Mouse (Mus musculus) large intestine, adult 2 months (tissue): Measurements from ENCODE around the gene Meis2. TPM values are rescaled to one million over a fixed set of nuclear protein-coding genes. Genes with fewer than 3 reads are reported as not detected.

Experiments
- DNase-seq: peaks from one replicate; pipeline ENCODE4 v3.0.0-alpha.2; 2012; ENCODE audit warnings: low read depth, low spot score
- WGBS: fragments of 180-500 bp; shearing (Covaris S2); methylation state at CpG from one replicate; pipeline ENCODE4 v1.1.7; 2018; 5-methylcytosine and 5-hydroxymethylcytosine counted together
- polyA plus RNA-seq: library from polyadenylated mRNA; depleted of rRNA; stranded (reverse); fragments of >200 nt; gene quantifications from 2 replicates; pipeline ENCODE4 v1.2.3, GENCODE M21; 2012; rRNA removed

Meis2 gene
- 6.1 and 7.4 TPM in 2 replicates for polyA plus RNA-seq

GRCm38 (mm10) chr2:116065570-116066005 lies at the start of gene Meis2:
Gene Meis2 (minus strand): TSS chr2:116065839.
- DNase-seq, result no peak
- 1% methylated on average over 27 of the region's 37 CpGs for WGBS

DNA sequence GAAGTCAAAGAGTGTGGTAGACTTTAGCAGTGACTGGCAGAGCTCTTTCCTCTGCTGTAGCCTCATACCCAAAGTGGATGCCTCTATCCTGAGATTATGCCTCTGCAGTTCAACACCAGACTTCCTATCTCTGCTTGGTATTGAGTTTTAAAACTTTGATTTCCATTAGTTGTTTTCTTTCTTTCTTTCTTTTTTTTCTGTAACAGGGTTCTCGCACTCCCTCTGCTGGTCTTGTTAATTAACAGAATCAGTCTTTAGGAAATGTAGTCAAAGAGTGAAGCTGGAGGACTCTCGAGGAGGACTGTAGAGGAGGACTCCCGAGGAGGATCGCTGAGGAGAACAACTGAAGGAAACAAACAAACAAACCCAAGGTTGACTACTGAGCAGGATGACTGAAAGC lies 40.6 kb upstream of the Meis2 start:
- WGBS, result 51% methylated on average over 4 of the region's 4 CpGs

DNA sequence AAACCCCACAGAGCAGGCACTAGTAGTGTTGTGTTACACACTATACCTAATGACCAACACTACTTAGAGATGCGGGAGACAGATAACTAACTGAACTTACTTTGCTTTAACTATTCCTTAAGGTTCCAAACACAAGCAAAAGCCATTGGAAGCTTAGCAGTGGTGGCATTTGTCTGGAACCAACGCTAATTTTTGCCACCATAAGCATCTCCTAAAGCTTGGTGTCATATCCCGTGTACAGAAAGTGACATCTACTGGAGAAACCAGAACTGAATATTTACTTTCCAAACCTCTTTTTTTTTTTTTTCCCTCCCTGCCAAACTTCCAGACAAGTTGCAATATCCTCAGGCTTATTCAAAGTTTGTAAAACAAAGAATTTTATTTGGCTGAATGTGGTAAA lies 39.5 kb upstream of the Meis2 start:
- WGBS, result 43% methylated on average over 3 of the region's 3 CpGs
- DNase-seq, result no peak

More for the DNA sequence above, 40.6 kb upstream of the Meis2 start:
- no peak for DNase-seq

- 47% methylated on average over 5 of the region's 5 CpGs for WGBS
- DNase-seq, result no peak
These were observed 37.9 kb upstream of the Meis2 start for GRCm38 (mm10) chr2:116103411-116103996.

GRCm38 (mm10) chr2:116101221-116101620 lies 35.6 kb upstream of the Meis2 start:
- DNase-seq, result no peak

GRCm38 (mm10) chr2:116080961-116081360 lies 15.3 kb upstream of the Meis2 start:
- no peak for DNase-seq
- WGBS, result 75% methylated on average over 2 of the region's 2 CpGs

DNA sequence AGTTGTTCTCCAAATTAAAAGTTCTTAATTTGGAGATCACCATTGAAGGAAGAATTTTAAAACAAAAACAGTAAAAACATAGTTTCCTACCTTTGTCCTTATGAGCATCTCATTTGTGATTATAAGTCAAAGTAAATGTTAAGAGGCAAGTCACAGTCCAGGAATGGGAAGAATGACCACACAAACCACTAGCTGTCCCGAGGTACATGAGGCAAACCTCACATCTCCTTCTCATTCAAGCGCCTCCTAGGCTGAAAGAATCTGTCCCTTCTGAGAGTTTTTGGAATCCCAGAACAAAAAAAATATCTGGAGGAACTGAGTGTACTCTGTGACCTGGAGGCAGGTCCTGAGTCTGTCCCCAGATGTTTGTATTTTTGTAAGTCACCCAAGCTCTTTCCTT lies 13.2 kb upstream of the Meis2 start:
- WGBS, result 77% methylated on average over 2 of the region's 2 CpGs
- DNase-seq, result no peak

GRCm38 (mm10) chr2:116077716-116078115 lies 12.1 kb upstream of the Meis2 start:
- WGBS, result 26% methylated on average over 3 of the region's 3 CpGs
- DNase-seq, result no peak

DNA sequence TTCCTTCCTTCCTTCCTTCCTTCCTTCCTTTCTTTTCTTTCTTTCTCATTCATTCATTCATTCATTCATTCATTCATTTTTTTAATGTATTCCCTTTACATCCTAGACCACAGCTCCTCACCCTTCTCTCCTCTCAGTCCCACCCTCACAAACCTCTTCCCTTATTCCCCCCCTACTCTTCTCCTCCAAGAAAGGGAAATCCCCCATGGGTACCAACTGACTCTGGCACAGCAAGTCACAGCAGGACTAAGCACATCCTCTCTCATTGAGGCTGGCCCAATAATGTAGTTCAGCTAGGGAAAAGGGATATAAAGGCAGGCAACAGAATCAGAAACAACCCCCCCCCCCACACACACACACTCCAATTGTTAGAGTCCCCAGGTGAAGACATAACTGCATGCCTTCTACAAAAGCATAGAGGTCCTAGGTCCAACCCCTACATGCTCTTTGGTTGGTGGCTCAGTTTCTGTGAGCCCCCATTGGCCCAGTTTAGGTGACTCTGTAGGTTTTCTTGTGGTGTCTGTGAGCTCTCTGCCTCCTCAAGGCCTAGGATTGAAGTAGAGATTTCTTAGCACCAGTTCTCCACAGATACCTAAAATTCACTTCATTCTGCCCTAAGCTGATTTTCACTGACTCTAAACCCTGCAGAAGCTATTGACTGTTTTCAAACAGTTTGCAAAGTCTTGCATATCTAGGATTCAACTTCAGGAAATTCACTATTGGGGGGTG lies 11.3 kb upstream of the Meis2 start:
- DNase-seq, result no peak

DNA sequence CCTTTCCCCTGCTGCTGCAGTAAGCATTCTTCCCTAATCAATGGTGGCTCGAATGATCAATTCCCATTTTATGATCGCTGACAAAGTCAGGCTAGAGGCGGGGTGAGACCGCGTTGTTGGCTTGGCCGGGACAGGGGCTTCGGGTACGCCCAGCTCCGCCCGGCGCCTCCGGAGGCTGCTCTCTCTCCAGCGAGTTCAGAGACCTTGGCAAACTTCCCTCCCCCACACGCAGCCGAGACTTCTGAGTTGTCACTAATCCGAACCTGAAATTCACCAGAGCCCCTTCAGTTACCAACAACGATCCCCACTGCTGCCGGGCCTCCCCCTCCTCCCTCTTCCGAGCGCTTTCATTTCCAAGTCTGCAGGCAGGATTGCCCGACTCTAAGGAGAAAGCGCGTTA lies 10.3 kb upstream of the Meis2 start:
- no peak for DNase-seq
- under 1% methylated on average over 23 of the region's 23 CpGs for WGBS

DNA sequence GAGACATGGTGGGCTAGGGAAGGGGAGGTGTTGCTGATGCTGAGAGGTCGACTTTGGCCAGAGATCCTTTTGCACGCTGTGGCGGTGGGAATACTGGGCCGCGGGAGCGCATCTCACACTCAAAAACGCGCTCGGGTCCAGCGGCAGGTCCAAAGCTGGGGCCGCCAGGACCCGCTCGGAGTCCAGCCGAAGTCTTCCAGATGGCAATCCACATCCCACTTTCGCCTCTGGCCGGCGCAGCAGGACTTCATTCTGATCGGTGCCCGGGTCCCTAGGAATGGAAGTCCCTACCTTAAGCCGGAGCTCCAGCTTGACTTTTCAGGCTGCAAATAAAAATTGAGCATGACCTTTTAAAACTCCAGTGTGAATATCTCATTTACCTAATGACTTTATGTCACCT lies 9.8 kb upstream of the Meis2 start:
- no peak for DNase-seq
- WGBS, result under 1% methylated on average over 20 of the region's 20 CpGs

DNA sequence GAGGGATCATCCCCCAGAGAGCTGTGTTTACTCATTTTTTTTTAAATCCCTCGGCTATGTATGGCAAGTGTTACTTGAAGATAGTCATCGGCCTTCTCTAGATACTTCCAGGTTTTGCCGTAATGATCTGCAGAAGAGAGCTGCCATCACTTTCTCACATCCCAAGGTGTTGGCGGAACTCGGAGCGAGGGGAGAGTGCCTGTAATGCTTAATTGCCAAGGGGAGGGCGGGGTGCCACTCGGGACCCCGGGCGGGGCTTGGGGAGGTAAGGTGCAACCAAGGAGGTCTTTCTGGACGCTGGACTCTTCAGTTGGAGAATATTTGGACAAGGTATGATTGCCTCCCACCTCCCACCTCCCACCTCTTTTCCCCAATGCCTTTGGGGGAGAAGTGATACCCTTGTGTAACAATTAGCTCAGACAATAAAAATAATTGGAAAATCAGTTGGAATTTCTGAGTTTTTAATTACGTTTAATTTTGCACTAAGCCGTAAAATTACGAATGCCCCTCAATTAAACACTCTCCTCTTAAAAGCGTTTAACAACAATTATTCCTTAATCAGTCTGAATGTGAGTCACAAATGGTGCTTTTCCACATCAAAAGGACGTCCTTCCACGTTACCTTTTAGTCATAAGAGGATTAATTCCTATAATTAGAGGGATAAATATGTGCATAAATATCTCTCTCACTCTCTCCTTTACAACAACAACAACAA lies 9.2 kb upstream of the Meis2 start:
- DNase-seq, result no peak
- 20% methylated on average over 17 of the region's 17 CpGs for WGBS

DNA sequence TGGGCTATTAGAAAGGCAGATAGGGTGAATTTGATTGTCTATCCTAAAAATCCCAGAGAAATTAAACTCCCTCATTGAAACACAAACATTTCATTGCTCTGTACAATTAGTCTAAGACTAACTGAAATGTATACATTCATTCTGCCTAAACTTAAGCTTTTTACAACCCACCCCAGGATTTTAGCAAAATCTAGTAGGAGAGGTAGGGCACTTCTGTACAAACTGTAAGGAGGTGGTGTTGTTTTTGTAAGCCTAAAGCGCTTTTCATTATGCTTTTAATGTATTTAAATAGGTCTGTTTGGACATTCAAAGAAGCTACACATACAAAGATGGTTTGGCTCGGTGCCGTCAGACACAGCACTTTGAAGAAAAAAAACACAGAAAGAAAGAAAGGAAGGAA lies 8.4 kb upstream of the Meis2 start:
- WGBS, result 27% methylated on average over 3 of the region's 3 CpGs

GRCm38 (mm10) chr2:116073311-116073904 lies 7.8 kb upstream of the Meis2 start:
- DNase-seq, result no peak
- WGBS, result 27% methylated on average over 9 of the region's 9 CpGs

More for the DNA sequence above, 8.4 kb upstream of the Meis2 start:
- no peak for DNase-seq

GRCm38 (mm10) chr2:116072706-116073105 lies 7.1 kb upstream of the Meis2 start:
- no peak for DNase-seq
- WGBS, result 20% methylated on average over 5 of the region's 5 CpGs

DNA sequence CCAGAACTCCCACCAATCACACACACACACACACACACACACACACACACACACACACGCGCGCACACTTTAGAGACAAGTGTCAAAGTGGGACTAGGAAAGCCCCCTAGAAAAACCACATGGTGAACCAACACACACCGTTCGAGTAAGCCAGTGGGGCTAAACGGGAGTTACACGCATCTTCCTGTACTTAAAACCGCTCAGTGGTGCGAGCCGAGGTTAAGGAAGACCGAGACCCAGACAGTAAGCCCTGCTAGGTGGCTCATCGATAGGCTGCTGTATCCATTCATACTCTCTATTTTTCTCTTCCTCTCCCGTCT lies 6.6 kb upstream of the Meis2 start:
- 10% methylated on average over 13 of the region's 13 CpGs for WGBS
- DNase-seq, result no peak

- WGBS, result 4% methylated on average over 25 of the region's 25 CpGs
- DNase-seq, result no peak
These were observed 6.1 kb upstream of the Meis2 start for GRCm38 (mm10) chr2:116071571-116072320.

DNA sequence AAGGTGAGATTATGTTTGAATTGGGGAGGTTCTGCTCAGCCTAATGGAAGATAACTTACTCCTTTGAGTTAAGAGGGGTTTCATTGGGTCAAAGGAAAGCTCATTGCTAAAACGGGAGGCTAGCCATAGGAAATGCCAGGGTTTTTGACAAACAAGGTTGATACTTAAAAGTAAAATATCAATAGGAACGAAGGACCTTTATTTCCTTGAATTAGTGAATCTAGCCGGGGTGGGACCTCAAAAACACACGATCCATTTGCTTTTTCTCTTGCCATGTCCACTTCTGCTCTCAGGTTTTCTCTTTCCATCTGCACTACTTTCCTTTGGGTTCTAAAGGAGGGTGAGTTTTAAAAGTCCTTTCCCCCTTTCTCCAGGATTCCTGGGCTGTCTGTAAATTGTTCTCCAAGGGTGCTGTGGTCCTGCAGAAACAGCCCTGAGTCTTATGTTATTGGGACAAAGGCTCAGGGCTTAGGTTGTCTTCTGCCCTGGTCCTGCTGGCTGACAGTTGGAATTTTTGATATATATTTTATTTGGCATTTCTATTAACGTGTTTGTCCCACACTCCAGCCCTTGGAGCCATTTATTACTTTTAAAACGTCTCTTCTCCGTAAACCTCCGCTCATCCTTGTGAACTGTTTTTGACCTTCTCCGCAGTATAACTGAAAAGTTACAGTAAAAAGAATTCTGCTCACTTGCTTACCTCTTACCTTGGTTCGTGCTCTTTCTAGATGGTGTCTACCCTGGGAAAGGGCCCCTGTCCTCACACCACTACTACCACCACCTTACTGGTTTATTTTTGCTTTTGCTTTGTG lies 5.2 kb upstream of the Meis2 start:
- 27% methylated on average over 10 of the region's 10 CpGs for WGBS
- no peak for DNase-seq
